Mouse (Mus musculus): ENCODE results near the gene Serpina5.
"Not testable (repeated sequence)": the region's sequence is repeated elsewhere in the genome, so short reads cannot be mapped to it uniquely, and the experiment has no call there.

Serpina5 gene

GRCm38 (mm10) chr12:104100768-104101167 is at the start of gene Serpina5:
Gene Serpina5, plus strand, starts transcription at chr12:104101113.
- DNase-seq: no peak

- no peak for DNase-seq
Measured at GRCm38 (mm10) chr12:104053995-104054394, 46.9 kb upstream of the Serpina5 start.

DNA sequence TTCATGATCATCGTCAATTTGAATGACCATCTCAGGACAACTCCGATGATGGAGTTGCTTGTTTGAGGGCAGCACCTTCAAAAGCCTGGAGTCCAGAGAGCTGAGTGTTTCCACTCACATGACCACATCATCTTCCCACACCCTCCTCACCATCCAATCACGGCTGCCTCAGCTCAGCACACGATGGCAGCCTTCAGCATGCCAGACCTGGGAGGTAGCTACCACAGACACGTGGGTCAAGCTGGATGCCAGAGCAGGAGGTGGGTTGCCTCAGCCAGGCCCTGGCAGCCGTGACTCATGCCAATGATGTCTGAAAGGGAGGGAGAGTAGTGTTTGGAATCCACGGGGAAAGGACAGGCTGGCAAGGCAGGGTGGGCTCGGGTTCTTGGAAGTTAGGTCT is 45.2 kb upstream of the Serpina5 start:
- no peak for DNase-seq

GRCm38 (mm10) chr12:104057050-104057449 is 43.9 kb upstream of the Serpina5 start:
- peak in 1 of 2 experiments; percentile 9 for DNase-seq

- no peak for DNase-seq
Measured at GRCm38 (mm10) chr12:104057531-104057930, 43.4 kb upstream of the Serpina5 start.

DNA sequence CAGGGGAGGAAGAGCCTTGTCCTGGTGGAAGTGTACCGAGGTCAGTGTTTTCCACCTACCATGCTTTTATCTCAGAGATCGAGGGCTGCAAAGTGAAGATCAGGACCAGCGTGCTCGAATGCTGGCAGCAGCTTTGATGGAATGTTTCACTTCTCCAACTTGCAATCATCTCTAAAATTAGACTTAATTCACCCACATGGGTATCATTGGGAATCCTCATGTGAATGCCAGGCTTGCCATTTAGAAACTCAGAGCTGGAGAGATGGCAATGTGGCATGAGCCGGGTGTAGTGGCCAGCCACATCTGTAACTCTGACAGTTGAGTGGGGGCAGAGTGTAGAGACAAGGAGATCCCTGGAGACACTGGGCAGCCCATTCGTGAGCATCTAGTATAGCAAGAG is 40.8 kb upstream of the Serpina5 start:
- DNase-seq: no peak

- DNase-seq: no peak
Measured at GRCm38 (mm10) chr12:104061862-104062261, 39.1 kb upstream of the Serpina5 start.

DNA sequence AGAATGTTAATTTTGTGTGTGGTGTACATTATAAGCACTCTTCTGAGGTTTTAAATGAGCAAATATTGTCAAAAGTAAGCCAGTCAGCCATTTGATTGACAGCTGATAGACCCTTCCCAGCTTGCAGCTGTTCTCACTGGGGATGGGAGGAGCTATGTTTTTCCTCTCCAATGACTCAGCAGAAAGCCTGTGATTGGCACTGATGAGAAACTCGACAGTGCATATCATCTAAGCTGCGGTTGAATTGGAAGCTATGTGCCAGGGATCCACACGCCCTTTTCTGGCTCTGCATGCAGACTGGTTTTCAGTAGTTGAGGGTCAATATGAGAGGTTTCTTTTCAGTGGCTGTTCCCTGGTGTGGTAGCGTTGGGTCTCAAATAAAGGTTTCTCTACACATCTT is 36.4 kb upstream of the Serpina5 start:
- no peak for DNase-seq

DNA sequence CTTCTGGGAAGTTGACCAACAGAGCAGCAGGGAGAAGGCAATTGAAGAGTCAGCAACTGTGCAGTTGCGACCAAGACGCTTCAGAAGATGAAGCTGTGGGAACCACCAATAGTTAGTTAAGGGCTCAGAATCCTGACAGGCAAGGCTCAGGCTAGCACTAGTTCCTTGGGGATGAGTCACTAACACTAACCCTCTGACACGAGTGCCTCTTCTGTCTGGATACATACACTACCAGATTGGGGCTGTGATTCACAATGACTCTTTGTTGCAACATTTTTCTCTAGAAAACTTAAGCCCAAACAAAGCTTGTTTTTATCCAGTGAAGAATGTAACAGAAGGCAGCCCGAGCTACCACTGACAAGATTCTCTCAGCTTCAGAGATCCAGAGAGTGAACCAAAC is 35.9 kb upstream of the Serpina5 start:
- DNase-seq: no peak

DNA sequence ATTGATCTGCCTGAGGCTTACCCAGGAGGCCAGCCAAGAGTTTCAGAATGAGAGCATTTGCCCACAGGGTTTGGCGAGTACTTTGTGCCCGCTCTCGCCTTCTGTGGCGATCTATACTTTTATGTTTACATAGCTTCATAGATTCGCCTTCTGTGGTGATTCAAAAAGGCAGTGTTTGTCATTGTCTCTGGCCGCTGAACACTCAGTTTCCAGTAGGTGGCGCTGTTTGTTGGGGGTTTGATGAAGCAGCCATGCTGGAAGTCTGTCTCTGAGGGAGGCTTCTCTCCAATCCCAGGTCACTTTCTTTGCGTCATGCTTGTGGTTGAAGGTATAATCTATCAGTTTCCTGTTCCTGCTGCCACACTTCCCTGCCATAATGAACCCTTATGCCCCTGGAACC is 34.7 kb upstream of the Serpina5 start:
- peak; percentile 79 to 81 for DNase-seq

DNA sequence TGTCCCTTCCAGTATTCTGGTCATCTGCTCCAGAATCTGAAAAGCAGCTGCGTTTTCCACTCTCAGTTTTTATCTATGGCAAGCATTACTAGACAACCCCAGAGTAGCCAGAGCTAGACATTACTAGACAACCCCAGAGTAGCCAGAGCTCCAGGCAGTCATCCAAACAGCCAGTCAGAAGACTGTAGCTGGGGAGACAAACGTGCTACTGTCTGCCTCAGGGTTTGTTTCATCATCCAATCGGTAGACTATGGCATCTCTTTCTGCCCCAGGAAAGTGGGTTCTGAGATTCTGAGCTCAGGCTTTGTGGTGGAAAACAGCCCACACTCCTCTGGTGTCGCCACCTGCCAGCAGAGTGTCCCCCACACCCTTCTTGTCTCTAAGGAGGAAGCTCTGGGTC is 33.4 kb upstream of the Serpina5 start:
- peak; percentile 53 to 68 for DNase-seq

DNA sequence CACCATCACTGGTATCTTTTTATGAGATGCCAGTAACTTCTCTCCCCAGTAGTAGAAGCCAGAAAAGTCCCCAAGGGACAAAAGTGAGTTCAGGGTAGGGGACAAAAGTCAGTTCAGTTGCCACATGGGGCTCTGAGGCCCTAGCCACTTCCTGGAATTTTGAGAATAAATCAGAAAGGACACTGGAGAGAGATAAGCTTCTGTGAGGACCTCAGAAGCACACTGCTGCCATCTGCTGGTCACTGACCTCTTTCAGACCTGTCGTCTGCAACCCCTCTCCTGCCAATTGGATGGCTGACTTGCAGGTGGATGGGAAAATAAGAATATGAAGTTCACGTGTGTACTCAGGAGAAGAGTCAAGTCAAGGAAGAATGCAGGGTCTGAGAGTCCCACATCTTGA is 31.3 kb upstream of the Serpina5 start:
- DNase-seq: peak; percentile 91 to 92

- DNase-seq: no peak
Measured at GRCm38 (mm10) chr12:104071708-104072107, 29.2 kb upstream of the Serpina5 start.

DNA sequence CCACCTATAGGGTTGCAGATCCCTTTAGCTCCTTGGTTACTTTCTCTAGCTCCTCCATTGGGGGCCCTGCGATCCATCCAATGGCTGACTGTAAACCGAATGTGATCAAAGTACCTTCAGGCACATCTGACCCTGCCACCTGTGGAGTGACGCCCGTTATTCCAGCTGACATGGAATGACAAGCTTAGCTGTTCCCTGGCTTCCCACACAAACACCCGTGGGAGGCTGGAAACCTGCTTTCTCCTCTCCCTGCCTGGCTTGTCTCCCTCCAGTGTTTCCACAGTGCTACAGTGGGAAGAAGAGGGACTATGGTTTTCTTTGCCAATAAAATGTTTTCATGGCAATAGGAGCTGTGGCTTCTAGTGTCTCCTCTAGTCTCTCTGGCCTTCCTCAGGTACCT is 28.6 kb upstream of the Serpina5 start:
- no peak for DNase-seq

DNA sequence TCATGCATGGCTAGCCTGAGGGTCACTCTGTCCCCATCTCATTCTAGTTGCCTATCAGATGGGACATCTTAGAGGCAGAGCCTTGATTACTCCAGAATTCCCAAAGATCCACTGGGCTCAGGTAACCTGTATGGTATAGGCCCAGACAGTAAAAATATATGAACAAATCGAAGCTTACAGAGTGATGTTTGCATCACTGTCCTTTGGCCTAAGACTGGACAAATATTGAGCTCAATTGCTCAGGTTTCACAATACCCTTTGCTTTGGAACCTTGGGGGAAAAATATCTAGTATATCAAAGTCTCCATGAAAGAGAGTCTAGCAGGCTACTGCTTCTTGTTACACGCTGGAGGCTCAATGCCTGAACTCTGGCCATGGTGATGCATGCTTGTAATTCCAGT is 10.8 kb upstream of the Serpina5 start:
- DNase-seq: no peak

GRCm38 (mm10) chr12:104091303-104091702 is 9.6 kb upstream of the Serpina5 start:
- DNase-seq: no peak

DNA sequence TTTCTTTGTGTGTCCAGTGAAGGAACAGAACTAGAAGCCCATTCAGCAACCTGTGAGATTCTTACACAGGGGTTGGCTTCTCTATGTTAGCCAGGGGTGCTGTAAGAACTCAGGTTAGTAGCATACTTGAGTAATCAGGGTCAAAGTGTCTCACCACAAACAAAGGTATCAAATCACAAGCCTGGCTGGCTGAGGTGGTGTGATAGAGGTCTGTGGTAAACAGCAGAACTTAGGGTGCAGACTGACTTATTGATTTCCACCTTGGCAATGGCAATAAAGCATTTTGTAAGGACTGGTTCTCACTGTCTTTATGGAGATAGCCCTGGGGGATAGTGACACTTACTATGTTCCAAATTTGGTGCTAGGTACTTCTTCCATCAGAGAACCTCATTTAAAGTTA is 4.9 kb downstream of the Serpina5 start:
- DNase-seq: no peak

DNA sequence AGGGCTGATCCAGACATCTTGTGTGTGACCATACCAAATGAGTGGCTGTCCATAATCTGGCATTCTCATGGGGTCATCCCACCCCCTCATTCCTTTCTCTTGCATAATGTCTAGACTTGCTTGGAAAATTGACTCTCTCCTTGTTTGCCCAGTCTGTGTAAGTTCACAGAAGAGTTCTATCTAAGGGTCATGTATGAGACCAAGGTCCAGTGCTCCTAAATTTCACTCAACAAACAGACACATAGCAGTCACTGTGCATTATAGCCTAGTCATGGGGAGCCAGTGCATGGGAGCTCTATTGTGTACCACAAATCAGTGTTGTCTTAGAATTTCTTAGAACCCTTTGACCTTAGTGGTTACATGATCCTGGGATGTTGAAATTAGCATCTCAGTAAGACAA is 6.0 kb downstream of the Serpina5 start:
- no peak for DNase-seq

GRCm38 (mm10) chr12:104108507-104108906 is 7.6 kb downstream of the Serpina5 start:
- DNase-seq: no peak

DNA sequence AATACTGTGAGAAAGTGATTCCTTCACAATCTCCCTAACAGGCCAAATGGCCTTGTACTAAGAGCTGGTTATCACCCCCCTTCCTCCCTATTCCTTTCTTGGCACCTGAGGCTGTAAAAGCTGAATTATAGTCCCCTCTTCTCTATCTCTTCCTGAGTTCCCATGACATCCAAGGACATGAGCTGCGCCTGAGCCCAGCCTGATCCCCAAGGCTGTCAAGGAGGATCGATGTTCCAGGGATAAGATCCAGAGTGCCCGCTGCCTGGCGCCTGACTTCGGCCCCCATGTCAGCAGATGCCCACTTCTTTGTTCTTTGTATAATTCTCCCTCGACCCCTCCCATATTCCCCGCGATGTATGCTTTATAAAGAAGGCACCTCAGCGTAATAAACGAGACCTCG is 11.4 kb downstream of the Serpina5 start, which contains the start of gene Serpina3a:
Serpina3a (plus strand) TSS at position 392 of the 400 bp plus-strand sequence.
- DNase-seq: not testable (repeated sequence)

- DNase-seq: peak; percentile 16 to 35
Measured at GRCm38 (mm10) chr12:104114921-104115579, 14.1 kb downstream of the Serpina5 start.

- no peak for DNase-seq
Measured at GRCm38 (mm10) chr12:104123097-104123496, 22.2 kb downstream of the Serpina5 start.

GRCm38 (mm10) chr12:104123996-104124395 is 23.1 kb downstream of the Serpina5 start:
- no peak for DNase-seq

GRCm38 (mm10) chr12:104125021-104125560 is 24.2 kb downstream of the Serpina5 start:
- no peak for DNase-seq

GRCm38 (mm10) chr12:104127696-104128095 is 26.8 kb downstream of the Serpina5 start, which contains the start of gene Serpina3b:
Gene Serpina3b, plus strand, starts transcription at chr12:104127996.
- no peak for DNase-seq

Data from kidney, postnatal 4 days (tissue).